Mouse (Mus musculus) heart, adult 2 months (tissue): ENCODE measurements around the gene Ncor1.

Experiments used
- CTCF ChIP-seq: fragments of 200-600 bp; IDR thresholded peaks from 2 replicates; pipeline ENCODE4 v1.8.1; 2022; ENCODE audit warnings: antibody characterized with exemption, mild to moderate bottlenecking, moderate library complexity
- POLR2A ChIP-seq: fragments of 200-500 bp; IDR thresholded peaks from 2 replicates; pipeline ENCODE4 v1.6.1; 2011; ENCODE audit warnings: mild to moderate bottlenecking, low read depth, low read length, control low read depth; ENCODE audit not compliant: insufficient read depth

GRCm38 (mm10) chr11:62464696-62465095 lies 6.4 kb upstream of the Ncor1 start:
- TF ChIP-seq CTCF = no peak
- no peak for TF ChIP-seq POLR2A
